Mouse (Mus musculus) liver (tissue): ENCODE results near the gene Zfp90.
A peak's percentile ranks its signal among the peaks of the same experiment; 100 is the strongest.
"Not testable (repeated sequence)": the region's sequence is repeated elsewhere in the genome, so short reads cannot be mapped to it uniquely, and the experiment has no call there.

ENCODE experiments used
- DNase-seq: peaks from one replicate; pipeline ENCODE4 v3.0.0-alpha.2; 2020; ENCODE audit warnings: mixed read lengths

Zfp90 gene

DNA sequence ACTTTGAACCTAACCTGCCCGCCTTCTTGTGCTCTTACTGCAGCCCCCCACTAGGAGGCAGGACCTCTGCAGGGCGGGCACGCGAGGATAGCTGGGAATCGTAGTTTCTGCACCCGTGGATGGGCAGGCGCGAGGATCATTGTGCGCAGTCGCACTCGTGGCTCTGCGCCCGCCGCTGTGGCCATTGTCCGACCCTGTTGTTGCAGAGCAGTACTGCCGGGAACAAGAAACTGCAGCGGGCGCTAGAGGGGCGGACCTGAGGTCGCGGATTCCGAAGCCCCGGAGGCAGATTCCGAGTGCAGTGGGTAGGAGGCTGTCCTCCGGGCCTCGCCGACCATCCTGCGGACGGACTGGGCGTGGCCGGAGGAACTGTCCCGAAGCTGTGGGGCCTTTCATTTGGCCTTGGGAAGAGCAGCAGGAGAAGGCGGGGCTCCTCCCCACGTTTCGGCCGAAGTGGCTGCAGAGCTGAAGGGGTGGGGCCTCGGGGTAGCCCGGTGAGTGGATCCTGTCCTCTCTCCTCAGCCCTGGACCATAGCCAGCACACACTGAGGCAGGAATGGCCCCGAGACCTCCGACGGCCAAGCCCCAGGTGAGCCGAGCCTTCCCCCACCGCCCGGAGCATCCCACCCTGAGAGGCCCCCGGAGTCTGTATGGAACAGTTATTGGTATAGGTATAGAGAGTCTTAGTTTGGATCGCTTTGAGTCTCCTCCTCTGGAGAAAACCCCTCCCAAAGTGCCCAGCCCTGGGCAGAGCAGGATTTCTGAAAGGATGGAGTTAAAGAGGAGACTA is at the start of gene Zfp90:
TSS of gene Zfp90 (plus strand) at position 146 of the 790 bp plus-strand sequence.
- peak; percentile 88 for DNase-seq

DNA sequence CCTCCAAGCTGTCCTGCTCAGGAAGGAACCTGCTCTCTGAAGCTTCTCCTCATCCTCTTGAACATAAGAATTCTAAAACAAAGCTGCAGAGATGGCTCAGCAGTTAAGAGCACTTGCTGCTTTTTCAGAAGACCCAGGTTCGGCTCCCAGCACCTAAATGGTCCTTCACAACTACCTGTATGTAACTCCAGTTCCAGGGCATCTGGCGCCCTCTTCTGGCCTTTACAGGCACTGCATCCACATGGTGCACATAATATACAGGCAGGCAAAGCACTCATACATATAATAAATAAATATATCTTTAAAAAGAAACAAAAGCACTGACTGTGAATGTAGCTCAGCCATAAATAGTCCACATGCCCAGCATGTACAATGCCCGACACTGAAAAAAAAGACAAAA is 46.6 kb upstream of the Zfp90 start:
- DNase-seq: no peak

DNA sequence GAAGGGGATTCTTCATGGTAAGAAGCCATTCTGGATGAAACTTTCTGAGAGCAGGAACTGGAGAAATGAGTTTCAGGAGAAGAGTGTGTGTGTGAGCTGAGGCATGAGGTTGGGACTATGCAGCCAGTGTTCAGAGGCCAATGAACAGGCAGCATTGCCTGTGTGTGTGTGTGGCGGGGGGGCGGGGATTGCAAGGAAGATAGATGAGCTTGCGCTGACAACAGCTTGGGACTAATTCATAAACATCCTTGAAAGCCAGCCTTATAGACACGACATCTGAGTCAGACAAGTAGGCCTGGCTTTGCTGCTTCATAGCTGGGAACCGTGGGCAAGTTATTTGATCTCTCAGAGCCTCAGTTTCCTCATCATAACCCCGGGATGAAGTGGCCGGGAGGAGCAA is 46.1 kb upstream of the Zfp90 start:
- DNase-seq: no peak

DNA sequence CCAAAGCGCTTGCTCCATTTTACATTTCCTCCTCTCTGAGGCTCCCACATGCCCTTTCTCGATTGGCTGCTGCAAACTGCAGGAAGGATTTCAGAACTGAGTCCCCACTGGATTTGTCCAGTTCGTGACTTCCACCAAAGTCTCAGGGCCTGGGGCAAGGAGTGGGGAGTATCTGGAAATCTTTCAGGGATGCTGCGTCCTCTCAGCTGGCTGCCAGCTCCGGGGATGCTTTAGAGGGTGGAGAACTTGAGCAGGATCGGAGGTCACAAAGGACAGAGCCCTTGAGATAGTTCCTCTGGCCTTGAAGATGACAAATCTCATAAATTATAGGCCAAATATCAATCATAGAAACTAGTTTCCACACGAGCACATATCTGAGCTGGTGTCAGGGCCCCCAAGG is 39.2 kb upstream of the Zfp90 start:
- DNase-seq: no peak

DNA sequence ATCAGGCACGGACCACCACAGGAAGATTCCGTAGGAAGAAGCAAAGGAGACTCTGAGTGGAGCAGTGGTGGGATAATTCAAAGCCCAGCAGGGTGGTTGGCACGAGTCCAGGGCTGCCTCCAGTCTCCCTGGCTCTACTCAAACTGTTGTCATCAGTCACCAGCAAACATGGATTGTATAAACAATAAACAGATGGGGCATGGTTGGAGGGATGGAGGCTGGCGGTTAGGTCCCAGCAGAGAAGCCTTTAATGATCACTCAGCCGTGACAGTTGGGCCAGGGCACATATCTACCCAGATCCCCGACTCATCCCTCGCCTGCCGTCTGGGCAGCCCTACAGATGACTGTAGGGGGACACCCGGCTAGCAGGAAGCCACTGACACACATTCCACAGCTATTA is 38.3 kb upstream of the Zfp90 start:
- no peak for DNase-seq

DNA sequence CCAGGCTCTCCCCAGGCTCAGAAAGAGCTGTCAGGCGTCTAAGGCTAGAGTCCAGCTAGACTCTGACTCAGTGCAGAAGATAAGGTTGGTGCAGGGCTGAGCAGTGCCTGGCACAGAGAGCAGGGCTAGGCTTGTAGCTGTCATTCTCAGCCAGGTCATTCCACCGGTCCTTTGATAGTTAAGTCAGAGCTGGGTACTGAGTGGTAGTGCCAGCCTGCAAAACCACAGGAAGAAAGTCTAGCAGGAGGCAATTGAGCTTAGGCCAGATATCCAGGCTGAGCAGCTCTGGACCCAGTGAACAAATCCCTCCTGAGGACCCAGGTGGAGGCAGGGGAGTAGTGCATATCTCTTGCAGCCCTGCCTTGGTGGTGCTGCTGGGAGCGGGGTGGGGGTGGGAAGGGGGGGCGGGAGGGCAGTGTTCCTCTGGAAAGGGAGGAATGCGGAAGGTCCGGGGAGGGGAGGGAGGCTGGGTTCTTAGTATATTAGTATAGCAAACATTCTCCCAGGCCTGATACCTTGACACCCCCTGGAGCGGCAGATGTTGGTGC is 36.6 kb upstream of the Zfp90 start:
- peak; percentile 7 for DNase-seq

DNA sequence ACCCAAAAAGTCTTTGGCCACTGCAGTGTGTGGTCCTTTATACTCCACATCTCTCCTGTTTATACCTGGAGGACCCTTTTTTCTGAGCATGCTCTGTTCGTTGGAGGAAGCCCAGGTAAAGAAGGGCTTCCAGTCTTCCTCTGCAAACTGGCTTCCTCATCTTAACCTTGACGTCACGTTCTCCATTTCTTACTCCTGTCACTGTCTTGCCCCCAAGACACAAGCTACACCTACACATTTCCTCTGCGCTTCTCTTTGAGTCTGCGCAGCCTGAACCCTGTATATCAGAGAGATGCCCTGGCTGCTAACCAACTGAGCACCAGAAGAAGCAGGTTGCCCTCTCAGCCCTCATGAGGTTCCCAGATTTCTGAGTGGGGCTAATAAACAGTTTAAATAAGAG is 35.8 kb upstream of the Zfp90 start:
- no peak for DNase-seq

DNA sequence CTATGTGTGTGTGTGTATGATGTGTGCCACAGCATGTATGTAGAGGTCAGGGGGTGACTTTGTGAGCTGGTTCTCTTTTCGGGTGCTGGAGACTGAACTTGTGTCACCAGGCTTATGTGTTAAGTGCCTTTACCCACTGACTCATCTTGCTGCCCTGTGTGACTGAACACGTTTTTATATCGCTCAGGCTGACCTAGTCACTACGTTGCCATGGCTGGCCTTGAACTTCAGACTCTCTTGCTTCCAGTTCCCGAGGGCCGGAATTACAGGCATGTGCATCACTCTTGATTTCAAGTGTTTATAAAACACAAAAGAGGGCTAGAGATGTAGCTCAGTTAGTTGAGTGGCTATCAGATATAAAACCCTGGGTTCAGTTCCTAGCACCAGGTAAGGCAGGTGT is 34.1 kb upstream of the Zfp90 start:
- no peak for DNase-seq

GRCm38 (mm10) chr8:106387801-106388415 is 27.2 kb upstream of the Zfp90 start:
- no peak for DNase-seq

DNA sequence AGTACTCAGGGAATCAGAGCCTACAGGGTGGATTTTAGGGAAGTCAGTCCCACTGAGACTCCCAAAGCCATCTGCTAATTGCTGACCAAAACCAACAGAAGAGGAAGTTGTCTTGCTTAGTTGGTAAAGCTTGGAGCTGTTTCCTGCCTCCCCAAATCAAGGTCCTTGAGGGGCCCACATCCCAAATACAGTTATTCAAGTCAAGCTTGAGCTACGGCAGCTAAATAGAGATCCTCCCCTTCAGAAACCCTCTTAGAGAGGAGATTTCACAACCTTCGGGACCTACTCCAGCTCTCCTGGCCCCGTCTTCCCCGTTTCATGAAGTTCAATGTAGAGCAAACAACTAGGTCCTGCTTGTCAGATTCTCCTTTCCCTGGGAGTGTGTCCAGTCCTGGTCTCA is 20.6 kb upstream of the Zfp90 start:
- no peak for DNase-seq

DNA sequence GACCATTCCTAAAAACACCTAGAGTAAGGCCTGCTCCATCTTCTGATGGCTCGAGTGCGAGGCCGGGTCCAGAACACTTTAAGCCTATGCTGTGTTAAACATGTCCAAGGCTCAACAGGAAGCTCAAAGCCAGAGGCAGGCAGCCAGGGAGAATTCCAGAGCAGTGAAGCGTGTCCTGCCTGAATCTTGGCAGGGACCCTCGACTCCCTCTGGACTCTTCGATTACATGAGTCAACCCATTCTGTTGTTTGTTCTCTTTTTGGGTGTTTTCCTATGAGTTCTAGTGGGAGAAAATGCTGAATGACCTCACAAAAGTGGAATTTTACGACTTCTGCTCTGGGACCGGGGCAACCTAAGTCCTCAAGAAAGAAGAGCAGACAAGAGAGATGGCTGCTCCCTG is 15.4 kb upstream of the Zfp90 start:
- DNase-seq: peak; percentile 17

DNA sequence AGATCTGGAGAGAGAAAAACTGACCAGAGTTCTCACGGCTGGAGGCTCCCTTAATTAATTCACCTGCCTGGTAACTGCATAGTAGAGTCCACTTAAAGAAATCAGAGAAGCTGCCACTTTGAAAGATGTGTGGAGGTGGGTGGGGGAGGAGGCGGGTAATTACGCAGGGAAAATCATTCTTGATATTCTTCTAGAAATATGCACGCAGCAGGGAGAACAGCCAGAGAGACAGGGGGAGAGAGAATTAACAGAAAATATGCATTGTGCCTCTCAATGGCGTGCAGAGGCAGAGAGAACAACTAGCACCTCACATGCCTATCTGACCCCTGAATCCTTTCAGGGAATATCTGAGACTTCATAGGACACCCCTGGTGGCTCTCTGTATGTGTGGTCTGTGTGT is 14.9 kb upstream of the Zfp90 start:
- no peak for DNase-seq

DNA sequence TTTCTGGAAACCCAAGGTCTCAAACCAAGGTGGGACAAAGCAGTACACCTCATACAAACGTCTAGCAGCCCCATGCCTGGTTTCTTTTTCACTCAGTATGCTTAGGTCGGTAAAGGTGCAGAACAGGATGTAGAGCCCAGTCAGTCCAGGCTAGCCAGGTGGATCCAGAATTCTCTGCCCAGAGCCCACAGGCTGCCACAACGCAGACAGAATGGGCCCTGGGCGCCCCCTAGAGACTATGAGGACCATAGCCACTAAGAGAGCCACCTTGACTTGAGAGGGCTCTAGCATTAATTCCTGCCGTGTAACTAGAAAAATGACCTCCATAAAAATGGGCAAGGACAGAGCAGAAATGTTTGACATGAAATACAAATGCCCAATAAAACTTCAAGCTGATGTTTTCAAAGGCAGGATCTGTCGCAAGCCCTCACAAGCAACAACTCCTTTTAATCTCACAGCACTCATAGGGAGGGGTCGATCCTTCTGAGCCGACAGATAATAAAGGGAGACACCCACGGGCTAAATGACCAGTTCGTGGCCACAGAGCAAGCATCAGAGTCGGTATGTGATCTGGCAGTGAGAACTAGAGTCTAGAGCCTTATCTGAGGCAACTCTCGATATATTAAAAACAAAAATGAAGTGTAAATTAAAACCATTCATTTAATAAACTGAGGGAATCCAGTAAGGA is 11.7 kb upstream of the Zfp90 start:
- peak; percentile 49 for DNase-seq

- no peak for DNase-seq
These were observed 10.3 kb upstream of the Zfp90 start for GRCm38 (mm10) chr8:106404825-106405224.

DNA sequence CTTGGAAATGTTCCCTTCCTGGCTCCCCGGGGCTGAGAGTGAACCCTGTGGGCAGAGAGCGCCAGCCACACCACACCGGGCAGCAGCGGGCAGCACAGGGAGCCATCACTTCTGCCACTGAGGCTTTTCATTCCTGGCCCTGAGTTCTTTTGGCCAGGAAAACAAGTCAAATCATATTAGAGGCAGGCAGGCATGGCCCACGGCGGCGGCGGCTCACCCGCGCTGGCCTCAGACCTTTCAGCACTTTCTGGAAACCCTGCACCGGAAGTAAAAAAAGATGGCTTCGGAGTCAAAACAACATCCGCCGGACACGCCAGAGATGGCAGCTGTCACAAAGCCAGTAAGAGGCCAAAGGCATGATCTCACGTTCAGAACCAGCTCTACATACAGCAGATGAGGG is 9.3 kb upstream of the Zfp90 start:
- no peak for DNase-seq

DNA sequence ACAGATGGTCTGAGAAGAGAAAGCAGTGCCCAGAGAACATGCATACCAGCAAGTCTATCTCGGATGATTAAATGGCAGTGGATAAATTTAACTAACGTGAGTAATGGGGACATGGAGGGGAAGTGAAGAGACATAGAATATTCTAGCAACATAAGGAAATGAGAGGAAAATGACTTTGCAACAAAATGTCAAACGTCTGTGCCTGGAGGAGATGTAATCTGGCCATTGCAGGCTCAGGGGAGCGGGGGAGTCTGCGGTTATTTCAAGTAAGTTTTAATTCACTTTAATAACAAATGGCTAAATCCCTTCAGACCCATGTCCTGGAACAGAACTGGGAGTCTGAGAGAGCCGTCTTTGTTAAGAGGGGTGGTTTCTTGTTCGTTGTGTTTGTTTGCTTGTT is 5.1 kb upstream of the Zfp90 start:
- DNase-seq: no peak

DNA sequence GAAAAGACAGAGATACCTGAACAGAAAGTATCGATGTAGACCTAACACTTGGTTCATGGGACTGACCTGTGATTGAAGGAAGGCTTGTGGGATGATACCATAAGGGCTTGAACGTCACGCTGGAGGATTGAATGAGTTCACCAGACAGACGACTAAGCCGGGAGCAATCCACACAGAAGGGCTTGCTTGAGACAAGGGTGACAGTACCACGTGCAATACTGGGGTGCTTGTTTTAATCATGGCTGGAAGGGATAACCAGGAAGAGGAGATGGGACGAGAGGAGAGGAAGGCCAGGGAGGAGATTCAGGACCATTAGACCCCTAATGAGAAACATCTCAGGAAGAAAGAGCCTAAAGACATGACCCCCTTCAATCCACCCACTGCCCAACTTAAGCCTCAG is 4.6 kb upstream of the Zfp90 start:
- no peak for DNase-seq

DNA sequence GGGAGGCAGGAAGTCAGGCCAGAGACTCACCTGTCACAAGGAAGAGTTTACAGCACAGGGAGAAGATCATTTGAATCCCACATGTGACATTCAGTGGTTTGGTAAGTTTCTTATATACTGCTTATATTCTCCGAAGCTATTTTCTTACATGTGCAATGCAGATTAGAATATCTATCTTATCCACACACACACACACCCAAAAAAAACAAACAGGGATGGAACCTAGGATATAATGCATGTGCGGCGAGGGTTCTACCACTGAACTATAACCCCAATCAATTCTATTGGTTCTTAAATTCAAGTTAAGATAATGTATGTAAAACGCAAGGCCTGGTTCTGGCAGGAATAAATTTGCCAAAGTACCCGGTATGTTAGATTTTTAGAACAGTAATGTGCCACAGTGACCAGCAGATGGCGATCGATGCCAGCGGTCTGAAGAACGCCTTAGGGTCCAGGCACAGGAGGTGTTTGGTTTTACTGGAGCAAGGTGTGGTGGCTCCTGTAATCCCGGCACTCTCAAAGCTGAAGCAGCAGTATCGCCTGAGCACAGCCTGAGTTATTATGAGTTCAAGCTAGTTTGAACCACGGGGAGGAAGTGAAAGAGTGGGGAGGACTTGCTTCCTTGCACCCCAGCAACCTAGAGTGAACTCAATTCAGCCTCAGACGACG is 3.2 kb upstream of the Zfp90 start:
- peak; percentile 54 for DNase-seq

- DNase-seq: no peak
These were observed 2.6 kb downstream of the Zfp90 start for GRCm38 (mm10) chr8:106417692-106418091.

GRCm38 (mm10) chr8:106431088-106431487 is 16.0 kb downstream of the Zfp90 start:
- DNase-seq: no peak

DNA sequence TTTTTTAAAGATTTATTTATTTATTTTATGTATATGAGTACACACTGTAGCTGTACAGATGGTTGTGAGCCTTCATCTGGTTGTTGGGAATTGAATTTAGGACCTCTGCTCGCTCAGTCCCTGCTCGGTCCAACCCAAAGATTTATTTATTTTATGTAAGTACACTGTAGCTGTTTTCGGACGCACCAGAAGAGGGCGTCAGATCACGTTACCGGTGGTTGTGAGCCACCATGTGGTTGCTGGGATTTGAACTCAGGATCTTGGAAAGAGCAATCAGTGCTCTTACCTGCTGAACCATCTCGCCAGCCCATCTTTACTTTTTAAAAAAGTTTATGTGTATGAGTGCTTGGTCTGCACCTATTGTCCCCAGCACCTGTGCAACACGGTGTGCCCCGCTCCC is 16.8 kb downstream of the Zfp90 start:
- DNase-seq: not testable (repeated sequence)

DNA sequence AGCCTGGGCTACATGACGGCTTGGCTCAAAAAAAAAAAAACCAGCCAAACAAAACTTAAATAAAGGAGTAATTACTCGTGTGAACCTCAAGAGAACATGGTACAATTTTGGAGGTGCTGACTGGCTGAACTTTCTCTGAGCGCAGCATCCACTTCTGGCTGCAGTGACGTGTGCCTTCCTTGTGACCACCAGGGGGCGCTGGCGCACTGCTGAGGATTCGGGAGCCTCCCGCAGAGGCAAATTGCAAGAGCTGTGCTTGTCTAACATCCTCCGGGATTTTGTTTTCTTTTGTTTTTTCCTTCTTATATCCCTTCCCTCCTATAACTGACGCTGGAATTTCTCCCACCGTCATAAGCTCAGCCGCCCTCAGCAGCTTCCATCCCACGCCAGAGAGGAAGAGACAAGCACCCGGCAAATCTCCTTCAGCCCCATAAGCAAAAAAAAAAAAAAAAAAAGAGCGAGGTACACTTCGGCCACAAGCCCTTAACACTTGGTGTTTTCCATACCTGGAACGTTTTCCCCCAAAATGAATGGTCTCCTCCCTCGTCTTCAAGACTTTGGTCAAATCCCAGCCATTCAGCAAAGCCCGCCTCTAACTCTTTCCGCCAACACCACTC is 17.9 kb downstream of the Zfp90 start:
- peak; percentile 81 for DNase-seq

DNA sequence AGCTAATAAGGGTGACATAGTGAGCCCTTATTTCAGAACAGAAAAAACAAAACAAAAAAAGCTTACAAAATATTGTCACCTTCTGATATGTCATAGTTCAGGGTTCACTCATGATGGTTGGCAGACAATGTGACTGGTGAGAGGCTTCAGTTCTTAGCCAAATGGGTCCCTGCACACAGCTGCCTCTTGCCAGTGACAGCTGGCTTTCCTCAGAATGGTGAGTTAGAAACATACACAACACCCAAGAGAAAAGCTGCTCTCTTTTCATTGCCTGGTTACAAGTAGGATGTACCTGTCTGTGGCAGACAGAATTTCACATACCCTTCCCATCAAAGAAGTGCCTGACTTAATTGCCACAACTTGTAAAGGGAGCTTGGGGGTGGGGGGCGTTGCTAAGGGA is 18.5 kb downstream of the Zfp90 start:
- DNase-seq: no peak
